Mouse (Mus musculus) gastrocnemius, postnatal 14 days (tissue): ENCODE results near the gene Syngap1. TPM values are rescaled to one million over a fixed set of nuclear protein-coding genes. Genes with fewer than 3 reads are reported as not detected.

ENCODE experiments used
- DNase-seq: peaks from one replicate; pipeline ENCODE4 v3.0.0; 2021; ENCODE audit warnings: mixed read lengths
- intact Hi-C: fragments of 180-260 bp; cut with DNase I; formaldehyde crosslinking; loops from one replicate; pipeline ENCODE4 v1.15.1; 2025; ENCODE audit warnings: low total_unique reads
- total RNA-seq, 2 experiments: library from RNA; stranded (reverse); gene quantifications; 2 replicates each; pipeline ENCODE4 v1.2.3; 2021

Syngap1 gene
- total RNA-seq, 2 experiments from 2014 or later, result 5.8 to 6.1 TPM

DNA sequence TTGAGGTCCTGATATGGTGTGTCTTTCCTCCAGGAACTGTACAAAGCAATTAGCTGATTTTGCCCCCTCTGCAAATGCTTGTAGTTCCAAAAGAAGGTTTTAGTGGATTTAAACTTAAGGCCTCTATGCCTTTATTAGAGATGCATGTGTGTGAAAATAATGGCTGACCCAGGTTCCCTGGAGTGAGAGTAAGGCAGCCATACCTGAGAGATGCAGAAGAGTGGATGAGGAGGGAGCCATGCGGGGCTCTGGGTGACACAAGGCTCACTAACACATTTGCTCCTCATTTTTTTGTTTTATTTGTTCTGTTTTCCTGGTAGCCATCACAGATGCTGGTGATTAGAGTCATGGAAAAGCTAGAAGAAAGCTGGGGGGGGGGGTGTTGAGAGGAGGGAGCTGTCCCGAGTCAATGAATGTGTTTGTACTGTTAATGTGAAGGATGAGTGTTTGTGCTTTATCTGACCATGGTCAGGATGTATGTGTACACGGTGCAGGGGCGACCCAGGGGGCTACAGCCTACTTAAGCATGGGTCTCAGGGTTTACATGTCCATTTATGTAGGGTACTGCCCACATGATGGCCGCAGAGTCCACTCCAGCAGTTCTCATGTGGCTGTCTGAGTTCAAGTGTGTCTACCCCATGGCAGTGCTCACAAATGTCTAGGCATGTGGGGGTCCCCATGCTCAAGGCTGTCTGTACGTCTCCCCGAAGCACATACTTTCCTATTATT, 9.7 kb downstream of the Syngap1 start:
- intact Hi-C loops, result no loop called here
- no peak for DNase-seq

DNA sequence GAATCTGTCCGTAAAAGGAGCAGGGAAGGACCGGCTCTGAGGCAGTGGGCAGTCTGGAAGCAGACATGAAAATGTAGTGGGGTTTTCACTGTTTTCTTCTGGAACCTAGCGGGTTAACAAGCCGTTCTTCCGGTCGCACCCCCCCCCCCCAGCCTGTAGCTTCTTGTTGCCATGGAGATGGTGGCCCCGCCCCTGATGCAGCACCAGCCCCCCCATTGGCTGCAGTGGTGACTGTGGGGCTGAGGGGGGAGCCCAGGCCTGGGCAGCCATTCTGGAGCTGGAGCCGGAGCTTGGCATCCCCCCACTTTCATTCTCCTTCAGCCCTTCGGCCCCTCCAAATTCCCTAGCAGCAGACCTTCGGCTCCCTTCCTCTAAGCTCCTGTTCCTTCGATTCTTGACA, 10.4 kb downstream of the Syngap1 start:
- peak; percentile 83 for DNase-seq
- intact Hi-C loops, result no loop called here

- no peak for DNase-seq
- intact Hi-C loops, result no loop called here
Observed at GRCm38 (mm10) chr17:26951952-26952877, 11.2 kb downstream of the Syngap1 start.

- intact Hi-C loops, result no loop called here
Observed at GRCm38 (mm10) chr17:26953201-26953600, 12.1 kb downstream of the Syngap1 start.

GRCm38 (mm10) chr17:26953726-26954125, 12.7 kb downstream of the Syngap1 start:
- no peak for DNase-seq
- intact Hi-C loops, result no loop called here

More at GRCm38 (mm10) chr17:26953201-26953600, 12.1 kb downstream of the Syngap1 start:
- DNase-seq, result no peak

DNA sequence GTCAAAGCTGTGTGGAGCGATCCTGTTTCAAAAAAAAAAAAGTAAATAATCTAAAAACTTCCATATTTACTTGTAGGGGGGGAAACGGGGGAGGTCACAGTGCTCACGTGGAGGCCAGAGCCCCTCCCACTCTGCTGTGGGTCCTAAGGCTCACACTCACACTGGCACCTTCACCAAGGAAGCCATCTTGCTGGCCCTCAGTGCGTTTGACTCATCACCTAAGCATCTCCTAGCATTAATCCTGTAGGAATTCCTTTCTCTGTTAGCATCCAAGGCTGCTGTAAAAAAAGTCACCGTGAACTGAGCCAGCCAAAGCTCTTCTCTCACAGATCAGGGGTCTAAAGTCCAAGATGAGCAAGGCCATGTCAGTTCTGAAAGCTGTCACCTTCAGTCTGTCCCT, 15.3 kb downstream of the Syngap1 start:
- no peak for DNase-seq
- intact Hi-C loops, result no loop called here

DNA sequence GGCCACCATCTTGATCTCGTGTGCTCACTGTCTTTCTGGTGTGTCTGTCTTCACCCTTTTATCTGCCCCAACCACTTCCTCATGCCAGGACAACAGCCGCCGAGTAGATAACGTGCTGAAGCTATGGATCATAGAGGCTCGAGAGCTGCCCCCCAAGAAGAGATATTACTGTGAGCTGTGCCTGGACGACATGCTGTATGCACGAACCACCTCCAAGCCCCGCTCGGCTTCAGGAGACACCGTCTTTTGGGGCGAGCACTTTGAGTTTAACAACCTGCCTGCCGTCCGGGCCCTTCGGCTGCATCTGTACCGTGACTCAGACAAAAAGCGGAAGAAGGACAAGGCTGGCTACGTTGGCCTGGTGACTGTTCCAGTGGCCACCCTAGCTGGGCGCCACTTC, 15.8 kb downstream of the Syngap1 start:
- no peak for DNase-seq
- intact Hi-C loops, result no loop called here

GRCm38 (mm10) chr17:26957872-26958271, 16.8 kb downstream of the Syngap1 start:
- no peak for DNase-seq
- intact Hi-C loops, result no loop called here

- intact Hi-C loops, result no loop called here
- no peak for DNase-seq
Observed at GRCm38 (mm10) chr17:26958880-26959279, 17.8 kb downstream of the Syngap1 start.

GRCm38 (mm10) chr17:26959815-26960214, 18.8 kb downstream of the Syngap1 start:
- no peak for DNase-seq
- intact Hi-C loops, result no loop called here

DNA sequence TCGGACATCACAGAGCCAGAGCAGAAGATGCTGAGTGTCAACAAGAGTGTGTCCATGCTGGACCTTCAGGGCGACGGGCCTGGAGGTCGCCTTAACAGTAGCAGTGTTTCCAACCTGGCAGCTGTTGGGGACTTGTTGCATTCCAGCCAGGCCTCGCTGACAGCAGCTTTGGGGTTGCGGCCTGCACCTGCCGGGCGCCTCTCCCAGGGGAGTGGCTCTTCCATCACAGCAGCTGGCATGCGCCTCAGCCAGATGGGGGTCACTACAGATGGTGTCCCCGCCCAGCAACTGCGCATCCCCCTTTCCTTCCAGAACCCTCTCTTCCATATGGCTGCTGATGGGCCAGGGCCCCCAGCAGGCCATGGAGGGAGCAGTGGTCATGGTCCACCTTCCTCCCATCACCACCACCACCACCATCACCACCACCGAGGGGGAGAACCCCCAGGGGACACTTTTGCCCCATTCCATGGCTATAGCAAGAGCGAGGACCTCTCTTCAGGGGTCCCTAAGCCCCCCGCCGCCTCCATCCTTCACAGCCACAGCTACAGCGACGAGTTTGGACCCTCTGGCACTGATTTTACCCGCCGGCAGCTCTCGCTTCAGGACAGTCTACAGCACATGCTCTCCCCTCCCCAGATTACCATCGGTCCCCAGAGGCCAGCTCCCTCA, 20.7 kb downstream of the Syngap1 start:
- no peak for DNase-seq
- intact Hi-C loops, result no loop called here

DNA sequence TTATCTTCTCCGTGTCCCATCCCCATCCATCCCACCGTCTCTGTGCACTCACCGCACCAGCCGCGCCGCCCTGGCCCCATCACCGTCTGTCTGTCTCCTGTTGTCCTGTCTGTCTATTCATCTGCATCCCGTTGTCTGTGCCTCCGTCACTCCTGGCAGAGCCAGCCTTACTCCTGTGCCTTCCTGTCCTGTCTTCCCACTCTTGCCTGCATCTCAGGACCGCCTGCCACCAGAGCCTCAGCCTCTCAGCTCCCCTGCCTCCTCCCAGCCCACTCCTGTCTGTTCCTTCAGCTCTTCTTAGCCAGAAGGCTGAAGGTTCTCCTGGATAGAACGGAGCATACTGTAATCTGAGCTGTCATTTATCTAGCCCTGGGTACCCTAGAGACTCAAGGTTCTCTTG, 25.9 kb downstream of the Syngap1 start:
- intact Hi-C loops, result no loop called here
- no peak for DNase-seq

DNA sequence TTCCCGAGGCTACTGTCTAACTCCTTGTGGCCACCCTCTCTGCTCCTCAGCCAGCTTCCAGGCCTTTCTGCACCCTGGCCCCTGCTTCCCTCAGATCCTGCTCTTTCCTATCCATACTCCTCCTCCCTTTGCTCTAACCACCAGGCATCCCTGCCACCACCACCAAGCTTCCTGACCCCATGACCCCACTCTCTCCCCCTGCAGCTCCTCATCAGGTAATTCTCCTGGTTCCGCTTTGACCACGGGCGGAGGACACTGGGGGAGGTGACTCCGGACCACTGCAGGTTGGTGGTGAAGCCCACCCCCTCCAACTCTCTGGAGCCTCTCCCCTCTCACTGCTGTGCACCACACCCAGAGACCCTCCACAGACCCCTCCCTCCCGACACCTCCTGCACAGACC, 26.4 kb downstream of the Syngap1 start:
- intact Hi-C loops, result no loop called here
- no peak for DNase-seq

DNA sequence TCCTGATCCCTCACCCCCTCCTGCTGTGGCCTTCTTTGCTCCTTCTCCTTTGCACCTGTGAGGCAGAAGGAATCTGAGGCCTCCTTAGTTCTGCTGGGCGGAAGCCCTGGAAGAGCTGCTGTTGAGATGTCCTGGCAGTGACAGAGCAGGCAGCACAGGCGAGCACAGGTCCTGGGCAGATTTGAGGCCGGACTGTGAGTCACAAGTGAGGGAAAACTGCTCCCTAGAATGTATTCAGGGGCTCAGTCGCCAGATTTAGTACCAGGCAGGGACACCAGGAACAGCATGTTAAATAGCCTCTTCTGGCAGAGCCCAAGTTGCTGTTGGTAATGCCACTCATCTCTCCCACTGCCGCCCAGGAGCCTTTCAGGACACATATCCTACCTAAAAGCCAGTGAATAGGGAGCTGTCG, 27.2 kb downstream of the Syngap1 start:
- no peak for DNase-seq
- intact Hi-C loops, result no loop called here

- DNase-seq, result no peak
- intact Hi-C loops, result no loop called here
Observed at GRCm38 (mm10) chr17:26969257-26969656, 28.2 kb downstream of the Syngap1 start.

GRCm38 (mm10) chr17:26970221-26970620, 29.2 kb downstream of the Syngap1 start:
- intact Hi-C loops, result no loop called here
- DNase-seq, result no peak

DNA sequence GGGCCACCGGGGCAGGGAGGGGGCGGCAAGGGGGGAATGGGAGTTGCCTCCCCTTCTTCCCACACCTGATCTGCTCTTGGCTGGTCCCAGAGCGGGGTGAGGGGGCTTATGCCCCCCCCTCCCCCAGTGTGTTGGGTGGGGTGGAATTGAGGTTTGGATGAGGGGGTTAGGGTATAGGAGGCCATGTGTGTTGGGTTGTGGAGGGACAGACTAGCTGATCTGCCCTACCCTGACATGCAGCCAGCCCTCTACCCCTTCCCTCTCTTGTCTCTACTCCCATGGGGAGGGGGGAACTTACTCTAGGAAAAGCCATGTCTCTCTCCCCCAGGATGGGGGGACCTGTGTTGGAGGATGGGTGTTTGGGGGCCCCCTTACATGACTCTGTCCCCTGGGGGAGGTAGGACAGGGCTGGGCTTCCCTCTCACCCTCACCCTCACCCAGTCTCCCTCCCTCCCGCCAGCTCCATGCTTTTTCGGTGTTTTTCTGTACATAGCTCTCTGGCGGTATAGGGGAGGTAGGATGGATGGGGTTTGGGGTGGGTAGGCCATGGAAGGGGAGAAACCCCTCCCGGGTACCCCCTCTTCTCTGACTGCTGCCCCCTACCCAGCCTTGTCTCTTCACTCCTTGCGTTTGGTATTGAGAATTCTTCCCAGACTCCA, 30.3 kb downstream of the Syngap1 start:
- no peak for DNase-seq
- intact Hi-C loops, result no loop called here

GRCm38 (mm10) chr17:26972107-26972506, 31.1 kb downstream of the Syngap1 start:
- intact Hi-C loops, result no loop called here
- DNase-seq, result no peak

GRCm38 (mm10) chr17:26972703-26973574, 31.9 kb downstream of the Syngap1 start, which contains the start of gene Zbtb9:
TSS of gene Zbtb9 (plus strand) at chr17:26973167.
- intact Hi-C loops, result no loop called here
- DNase-seq, result peak; percentile 97
